Mouse (Mus musculus) spleen, adult 2 months (tissue): ENCODE results near the gene Wwc1.

Experiments used
- CTCF ChIP-seq: fragments of 200-500 bp; IDR thresholded peaks from 2 replicates; pipeline ENCODE4 v1.5.1; 2011; ENCODE audit warnings: mild to moderate bottlenecking, inconsistent platforms; ENCODE audit not compliant: insufficient read depth, insufficient read length, insufficient replicate concordance; ENCODE audit errors: extremely low read depth
- POLR2A ChIP-seq: fragments of 200-500 bp; IDR thresholded peaks from 2 replicates; pipeline ENCODE4 v1.6.1; 2011; ENCODE audit warnings: low read depth, low read length, inconsistent platforms

DNA sequence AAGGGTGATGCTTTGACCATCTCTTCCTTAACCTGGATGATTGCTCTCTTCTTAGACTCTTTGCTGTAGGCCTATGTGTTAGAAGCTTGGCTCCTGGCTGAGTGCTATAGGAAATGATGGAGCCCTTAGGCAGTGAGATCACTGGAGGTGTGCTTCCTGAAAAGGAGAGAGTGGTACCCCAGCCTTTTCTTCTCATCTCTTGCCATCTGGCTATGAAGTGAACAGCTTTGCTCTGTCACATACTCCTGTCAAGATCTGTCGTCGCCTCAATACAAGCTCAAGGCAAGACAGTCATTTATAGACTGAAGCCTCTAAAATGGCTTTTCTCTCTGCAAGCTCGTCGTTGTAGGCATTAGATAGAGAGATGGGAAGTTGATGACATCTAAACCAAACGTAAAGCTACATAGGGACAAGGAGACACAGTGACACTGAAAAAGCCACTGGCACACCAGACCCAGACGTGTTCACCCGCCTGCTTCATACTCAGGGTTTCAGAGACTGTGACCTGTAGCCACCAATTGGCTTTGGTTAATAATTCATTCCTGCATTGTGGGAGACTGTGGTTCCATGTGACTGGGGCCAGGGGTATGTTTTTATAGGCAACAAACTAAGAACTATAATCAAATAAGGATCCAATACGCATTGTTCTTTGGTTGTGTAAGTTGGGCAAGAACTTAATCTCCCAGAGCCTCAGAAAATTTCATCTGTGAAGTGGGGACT is 63.7 kb downstream of the Wwc1 start:
- no peak for TF ChIP-seq POLR2A
- TF ChIP-seq CTCF, result no peak
